Mouse (Mus musculus): ENCODE measurements around the gene Mex3a. TPM values are rescaled to one million over a fixed set of nuclear protein-coding genes. Genes with fewer than 3 reads are reported as not detected.

Gene Mex3a
- total RNA-seq, 2 experiments from 2014 or later = 3.3 to 5.4 TPM

DNA sequence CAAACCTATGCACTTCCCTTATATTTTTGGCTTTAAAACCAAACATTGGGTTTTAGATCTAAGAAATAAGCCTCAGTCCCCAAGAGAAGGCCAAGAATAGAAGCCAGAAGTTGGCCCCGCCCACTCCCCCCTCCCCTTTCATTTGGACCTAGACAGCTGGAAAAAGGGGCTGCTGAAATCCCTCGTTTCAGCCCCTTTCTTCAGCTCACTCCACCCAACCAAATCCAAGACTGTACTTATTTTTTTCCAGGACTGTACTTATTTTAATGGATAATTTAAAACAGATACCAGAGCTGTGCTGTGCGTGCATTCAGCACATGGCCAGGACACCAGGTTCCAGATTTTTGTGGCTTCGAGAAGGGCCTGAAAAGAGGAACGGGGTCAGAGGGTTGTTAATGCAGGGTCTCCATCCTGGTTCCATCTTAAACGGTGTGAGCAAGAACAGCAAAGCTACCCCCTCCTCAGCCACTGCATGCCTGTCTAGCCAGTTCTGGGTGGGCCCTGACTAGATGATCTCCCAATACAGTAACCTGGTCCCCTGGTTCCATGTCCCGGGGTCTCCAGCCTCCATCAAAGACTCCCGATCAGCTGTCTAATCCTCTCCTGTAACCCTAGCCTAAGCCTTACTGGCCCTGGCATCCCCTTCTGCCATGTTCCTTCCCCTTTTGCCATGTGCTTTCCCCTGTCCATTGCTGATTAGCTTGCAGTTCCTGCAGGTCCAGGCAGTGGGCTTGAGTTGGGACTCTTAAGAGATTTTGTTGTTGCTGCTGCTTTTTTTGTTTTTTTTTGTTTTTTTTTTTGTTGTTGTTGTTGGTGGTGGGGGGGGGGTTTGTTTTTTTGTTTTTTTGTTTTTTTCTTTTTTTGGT is 28.1 kb upstream of the Mex3a start:
- ATAC-seq (replicated peaks; ENCODE audit: low FRiP score, low TSS enrichment, poor library complexity, severe bottlenecking) = no peak

DNA sequence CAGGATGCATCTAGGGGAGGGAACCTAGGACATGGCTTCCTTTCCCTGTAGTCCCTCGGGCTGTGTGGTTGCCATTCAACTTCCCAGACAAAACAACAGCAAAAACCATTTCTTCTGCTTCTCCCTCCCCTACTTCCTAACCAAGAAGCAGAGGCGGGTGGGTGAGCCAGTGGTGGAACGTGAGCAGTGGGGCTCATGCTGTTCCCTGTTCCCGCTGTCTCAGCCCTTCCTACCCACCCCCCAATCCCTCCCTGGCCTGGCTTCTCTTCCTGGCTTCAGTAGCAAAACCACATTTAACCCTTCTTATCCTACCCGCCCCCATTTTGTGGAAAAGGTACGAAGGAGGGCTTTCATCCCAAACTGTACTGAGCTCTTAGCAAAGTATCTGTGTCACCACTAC is 27.1 kb upstream of the Mex3a start:
- ATAC-seq (replicated peaks; ENCODE audit: low FRiP score, low TSS enrichment, poor library complexity, severe bottlenecking) = no peak

- ATAC-seq (replicated peaks; ENCODE audit: low FRiP score, low TSS enrichment, poor library complexity, severe bottlenecking) = no peak
Observed at GRCm38 (mm10) chr3:88505765-88506164, 26.4 kb upstream of the Mex3a start.

DNA sequence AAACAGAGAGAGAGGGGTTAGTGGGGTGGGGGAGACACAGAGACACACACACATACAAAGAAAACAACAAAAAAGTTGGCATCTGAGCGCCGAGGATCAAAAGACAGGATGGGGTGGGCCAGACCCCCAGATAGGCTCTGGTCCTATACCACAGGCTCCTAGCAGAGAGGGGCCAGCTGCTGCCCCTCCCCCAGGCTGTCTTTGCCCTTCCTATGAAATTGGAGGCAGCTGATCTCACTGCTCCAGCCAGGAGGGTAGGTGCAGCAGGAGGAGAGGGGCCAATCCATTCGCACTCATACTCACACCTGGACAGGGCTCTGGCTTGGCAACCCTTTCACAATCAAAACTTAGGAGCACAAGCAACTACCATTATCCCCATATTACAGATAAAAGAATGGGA is 22.9 kb upstream of the Mex3a start:
- no peak for ATAC-seq (replicated peaks; ENCODE audit: low FRiP score, low TSS enrichment, poor library complexity, severe bottlenecking)

GRCm38 (mm10) chr3:88509692-88510420 is 22.3 kb upstream of the Mex3a start, which contains the start of gene Lmna:
Gene Lmna (minus strand): TSS chr3:88509956.
- peak; percentile 94 for ATAC-seq (replicated peaks; ENCODE audit: low FRiP score, low TSS enrichment, poor library complexity, severe bottlenecking)

- no peak for ATAC-seq (replicated peaks; ENCODE audit: low FRiP score, low TSS enrichment, poor library complexity, severe bottlenecking)
Observed at GRCm38 (mm10) chr3:88510421-88511289, 21.5 kb upstream of the Mex3a start.

GRCm38 (mm10) chr3:88511559-88511958 is 20.6 kb upstream of the Mex3a start:
- no peak for ATAC-seq (replicated peaks; ENCODE audit: low FRiP score, low TSS enrichment, poor library complexity, severe bottlenecking)

GRCm38 (mm10) chr3:88512141-88512895 is 19.9 kb upstream of the Mex3a start:
- ATAC-seq (replicated peaks; ENCODE audit: low FRiP score, low TSS enrichment, poor library complexity, severe bottlenecking) = no peak

GRCm38 (mm10) chr3:88512896-88513545 is 19.2 kb upstream of the Mex3a start:
- no peak for ATAC-seq (replicated peaks; ENCODE audit: low FRiP score, low TSS enrichment, poor library complexity, severe bottlenecking)

DNA sequence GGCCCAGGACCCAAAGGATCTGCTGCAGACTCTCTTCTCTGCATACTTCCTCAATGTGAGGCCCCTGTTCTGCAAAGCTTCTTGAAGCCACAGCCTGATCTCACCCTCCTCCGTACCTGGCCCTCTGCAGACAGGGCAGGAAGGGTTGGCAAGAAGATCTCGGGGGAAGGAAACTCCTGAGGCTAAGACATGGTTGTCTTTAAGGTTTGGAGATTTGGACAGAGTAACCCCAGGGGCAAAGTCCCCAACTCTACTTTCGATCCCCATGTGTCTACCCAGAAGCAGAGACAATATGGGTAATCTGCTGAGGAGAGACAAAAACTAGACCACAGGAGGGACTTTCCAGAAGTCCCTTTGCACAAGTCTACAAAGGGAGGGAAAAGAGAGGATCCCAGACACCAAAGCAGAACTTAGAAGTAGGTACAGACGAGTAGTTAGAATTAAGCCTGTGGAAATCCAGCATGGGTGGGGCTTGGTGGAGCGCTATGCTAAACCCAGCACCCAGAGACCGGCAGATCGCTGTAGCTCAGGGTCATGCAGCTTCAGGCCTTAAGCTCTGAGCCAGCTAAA is 18.6 kb upstream of the Mex3a start:
- no peak for ATAC-seq (replicated peaks; ENCODE audit: low FRiP score, low TSS enrichment, poor library complexity, severe bottlenecking)

DNA sequence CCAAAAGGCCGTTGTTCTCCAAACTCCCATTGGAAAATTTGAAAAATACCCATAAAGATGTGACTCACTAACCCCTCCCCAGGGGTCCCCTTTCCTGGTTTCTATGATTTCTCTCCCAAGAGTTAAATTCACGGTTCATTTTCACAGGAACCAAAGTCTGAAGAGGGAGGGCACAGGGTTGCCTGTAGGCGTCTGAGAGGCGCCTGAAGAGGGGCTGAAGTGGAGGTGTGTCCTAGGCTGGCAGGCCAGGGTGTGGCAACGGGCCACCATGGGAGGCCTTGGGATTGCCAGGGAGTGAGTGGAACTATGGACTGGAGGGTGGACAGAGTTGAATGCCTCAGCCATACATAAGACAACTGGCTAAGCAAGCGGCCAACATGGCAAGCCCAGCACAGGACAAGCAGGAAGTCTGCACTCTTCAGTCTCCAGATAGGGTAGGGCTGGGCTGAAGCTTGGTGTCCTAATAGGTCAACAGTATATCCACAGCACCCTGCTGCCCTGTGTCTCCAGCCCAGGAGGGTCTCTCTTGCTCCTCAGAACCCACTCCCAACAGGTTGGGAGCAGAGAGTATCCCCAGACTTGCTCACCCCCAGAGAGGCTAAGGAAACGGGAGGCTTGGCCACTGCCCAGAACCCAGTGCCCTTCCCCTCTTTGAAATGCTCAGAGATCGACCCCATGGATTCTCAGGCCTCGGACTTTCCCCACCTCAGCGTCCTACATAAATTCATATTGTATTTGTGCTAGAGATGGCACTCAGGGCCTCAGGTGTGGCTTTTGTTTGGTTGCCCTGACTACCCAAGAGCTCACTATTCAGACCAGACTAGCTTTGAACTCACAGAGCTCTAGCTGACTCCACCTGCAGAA is 17.7 kb upstream of the Mex3a start:
- no peak for ATAC-seq (replicated peaks; ENCODE audit: low FRiP score, low TSS enrichment, poor library complexity, severe bottlenecking)

DNA sequence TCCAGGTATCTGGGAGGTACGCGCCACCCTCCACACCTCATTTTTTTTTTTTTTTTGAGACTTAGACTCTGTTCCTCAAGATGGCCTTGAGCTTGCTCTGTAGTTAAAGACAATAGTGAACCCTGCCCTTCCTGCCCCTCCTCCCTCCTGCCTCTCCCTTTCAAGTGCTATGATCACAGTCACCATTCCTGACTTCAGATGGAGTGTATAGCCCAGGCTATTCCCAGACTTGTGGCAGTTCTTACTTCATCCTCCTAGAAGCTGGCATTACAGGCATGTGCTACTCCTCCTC is 17.2 kb upstream of the Mex3a start:
- no peak for ATAC-seq (replicated peaks; ENCODE audit: low FRiP score, low TSS enrichment, poor library complexity, severe bottlenecking)

DNA sequence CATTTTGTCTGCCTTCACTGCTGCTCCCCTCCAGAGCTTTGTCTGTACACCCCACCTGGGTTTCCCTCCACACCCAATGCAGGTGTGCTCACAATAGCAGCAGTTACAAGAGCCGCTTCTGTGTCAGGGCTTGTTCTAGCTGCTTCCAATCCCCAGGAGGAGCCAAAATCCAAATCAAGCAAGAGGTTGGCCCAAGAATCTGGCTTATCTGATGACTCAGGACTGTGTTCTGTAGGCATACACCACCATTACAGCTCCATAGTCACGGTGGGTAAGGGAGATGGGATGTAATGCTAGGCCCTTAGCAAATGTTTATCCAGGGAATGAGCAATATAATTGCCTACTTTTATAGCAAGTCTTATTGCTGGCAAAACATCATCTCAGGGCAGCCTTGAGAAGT is 15.8 kb upstream of the Mex3a start:
- ATAC-seq (replicated peaks; ENCODE audit: low FRiP score, low TSS enrichment, poor library complexity, severe bottlenecking) = no peak

GRCm38 (mm10) chr3:88518411-88518810 is 13.8 kb upstream of the Mex3a start:
- no peak for ATAC-seq (replicated peaks; ENCODE audit: low FRiP score, low TSS enrichment, poor library complexity, severe bottlenecking)

- ATAC-seq (replicated peaks; ENCODE audit: low FRiP score, low TSS enrichment, poor library complexity, severe bottlenecking) = no peak
Observed at GRCm38 (mm10) chr3:88520078-88520477, 12.1 kb upstream of the Mex3a start.

DNA sequence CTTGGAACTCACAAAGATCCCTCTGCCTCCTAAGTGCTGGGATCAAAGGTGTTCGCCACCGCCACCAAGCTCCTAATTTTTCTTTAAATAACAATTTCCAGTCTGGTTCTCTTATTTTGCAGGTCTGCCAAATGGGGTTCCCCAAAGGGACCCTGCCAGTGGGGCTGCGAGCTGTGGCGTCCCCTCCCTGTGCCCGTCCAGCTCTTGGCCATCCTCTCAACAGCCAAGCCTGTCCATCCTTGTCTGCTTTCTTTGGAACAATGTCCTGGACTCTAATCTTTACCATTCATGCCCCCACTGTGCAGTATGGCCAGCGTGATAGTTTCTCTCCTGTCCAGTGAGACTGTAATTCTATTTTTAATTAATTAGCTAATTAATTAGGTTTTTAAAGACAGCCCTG is 11.0 kb upstream of the Mex3a start:
- ATAC-seq (replicated peaks; ENCODE audit: low FRiP score, low TSS enrichment, poor library complexity, severe bottlenecking) = no peak

DNA sequence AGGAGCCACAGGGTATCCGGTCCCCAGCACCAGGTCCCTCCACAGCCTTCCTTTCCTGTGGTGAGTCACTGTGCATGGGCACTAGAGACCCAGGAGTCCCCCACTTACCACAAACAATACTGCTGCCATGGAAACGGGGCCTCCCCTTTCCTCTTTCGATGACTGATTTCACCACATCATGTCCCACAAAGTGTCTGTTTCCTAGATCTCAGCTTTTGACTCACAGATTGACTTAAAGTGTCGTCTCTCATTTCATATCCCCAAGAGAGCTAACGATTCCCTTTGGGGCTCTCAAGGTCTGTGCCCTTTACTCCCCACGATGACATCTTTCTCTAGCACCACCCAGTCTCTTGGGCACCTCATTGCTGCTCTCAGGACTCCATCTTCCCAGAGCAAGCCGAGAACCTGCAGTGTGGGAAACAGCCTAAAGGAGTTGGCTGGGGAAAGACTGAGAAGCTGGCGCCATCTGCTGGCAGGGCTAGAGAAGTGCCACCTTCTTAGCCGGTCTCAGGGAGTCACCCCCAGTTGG is 10.3 kb upstream of the Mex3a start:
- ATAC-seq (replicated peaks; ENCODE audit: low FRiP score, low TSS enrichment, poor library complexity, severe bottlenecking) = peak; percentile 65
